7 mouse cellular contexts compared by ENCODE assay signal in the genomic region with DNA sequence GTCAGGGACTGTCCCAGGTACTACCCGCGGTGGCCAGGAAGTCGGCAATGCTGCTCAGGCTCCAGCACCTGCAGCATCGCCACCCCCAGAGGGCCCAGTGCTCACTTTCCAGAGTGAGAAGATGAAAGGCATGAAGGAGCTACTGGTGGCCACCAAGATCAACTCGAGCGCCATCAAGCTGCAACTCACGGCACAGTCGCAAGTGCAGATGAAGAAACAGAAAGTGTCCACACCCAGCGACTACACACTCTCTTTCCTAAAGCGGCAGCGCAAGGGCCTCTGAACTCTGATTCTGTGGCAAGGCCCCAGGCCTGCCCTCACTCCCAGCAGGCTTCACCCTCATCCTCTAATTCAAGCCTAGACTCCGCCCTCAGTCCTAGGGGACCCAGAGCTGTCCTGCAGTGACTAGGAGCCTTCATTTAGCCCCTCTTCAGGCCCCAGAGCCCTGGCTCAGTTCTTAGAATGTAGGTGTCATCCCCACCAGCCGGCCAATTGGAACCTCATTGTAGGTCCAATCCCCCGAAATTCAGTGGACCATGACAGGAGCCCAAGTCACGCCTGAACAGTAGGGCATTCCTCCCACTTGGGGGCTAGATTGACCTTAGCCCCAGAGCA. TPM values are rescaled to one million over a fixed set of nuclear protein-coding genes. Genes with fewer than 3 reads are reported as not detected.
A peak's percentile ranks its signal among the peaks of the same experiment; 100 is the strongest.
DNase-seq lines count a peak whose midpoint lies in the region; ATAC-seq and TF ChIP-seq lines count a peak whose summit lies in the region.

No protein-coding gene starts in this region.

- H3K27me3 ChIP-seq in E14TG2a.4 (ENCODE audit: insufficient read depth, low read length), result peaks cover 14% of the 10 kb centered on the region; the same call in 1 of the 2 replicates
- no peaks in the 10 kb centered on the region for H3K27me3 ChIP-seq in limb, embryonic 15.5 days
- no peaks in the 10 kb centered on the region for H3K27me3 ChIP-seq in midbrain, postnatal 0 days (ENCODE audit: insufficient read depth, low read length)

- peak overlapping the region; percentile 90; the same call in 1 of the 2 replicates for H3K4me2 ChIP-seq in limb, embryonic 15.5 days
- no peak overlapping the region; the same call in 1 of the 2 replicates for H3K4me2 ChIP-seq in midbrain, postnatal 0 days (ENCODE audit: low read depth, low read length, poor library complexity, severe bottlenecking)

- peak overlapping the region; percentile 87 for H3K4me3 ChIP-seq in E14TG2a.4 (replicated peaks; ENCODE audit: low read length)
- H3K4me3 ChIP-seq in limb, embryonic 15.5 days, result no peak overlapping the region
- no peak overlapping the region for H3K4me3 ChIP-seq in midbrain, postnatal 0 days (ENCODE audit: low read depth, low read length)

- no peaks in the 10 kb centered on the region for H3K9me3 ChIP-seq in E14TG2a.4 (ENCODE audit: low read length)
- no peaks in the 10 kb centered on the region for H3K9me3 ChIP-seq in limb, embryonic 15.5 days
- H3K9me3 ChIP-seq in midbrain, postnatal 0 days (ENCODE audit: low read length), result no peaks in the 10 kb centered on the region

- 73% methylated on average over 15 of the region's 15 CpGs for WGBS in limb, embryonic 15.5 days
- 61% methylated on average over 15 of the region's 15 CpGs for WGBS in midbrain, postnatal 0 days

- peak; percentile 20; the same call in 1 of the 2 replicates for TF ChIP-seq CTCF in E14TG2a.4 (conservative IDR thresholded peaks at IDR 0.05; ENCODE audit: low read length)
- peak; percentile 48 for TF ChIP-seq CTCF in midbrain, postnatal 0 days (IDR thresholded peaks at IDR 0.05)

- no peak for DNase-seq in midbrain, postnatal 0 days (ENCODE audit: low spot score)
- no peak for DNase-seq in ovary, postnatal 10 days (ENCODE audit: low spot score)
- DNase-seq in retina, postnatal 1 day, result no peak

- peaks cover 83% of the 10 kb centered on the region for H3K4me1 ChIP-seq in E14TG2a.4 (replicated peaks; ENCODE audit: low read depth, low read length)
- H3K4me1 ChIP-seq in limb, embryonic 15.5 days, result peaks cover 48% of the 10 kb centered on the region
- H3K4me1 ChIP-seq in midbrain, postnatal 0 days (ENCODE audit: insufficient read depth, low read length), result peaks cover 11% of the 10 kb centered on the region

- no peak overlapping the region for H3K9ac ChIP-seq in limb, embryonic 15.5 days
- H3K9ac ChIP-seq in midbrain, postnatal 0 days (replicated peaks; ENCODE audit: low read length, poor library complexity, severe bottlenecking), result no peak overlapping the region

- H3K27ac ChIP-seq in limb, embryonic 15.5 days, result no peak overlapping the region
- no peak overlapping the region for H3K27ac ChIP-seq in midbrain, postnatal 0 days (ENCODE audit: low read depth, low read length)

- peak; percentile 66 for ATAC-seq in activated CD4-positive, CD25-positive, alpha-beta regulatory T cell, adult 4 months
- peak; percentile 43 to 50 for ATAC-seq in hematopoietic stem cell, adult 5-6 weeks (replicated peaks in 1 of 2; ENCODE audit: insufficient read depth in 1 of 2, low FRiP score in 2 of 2, low TSS enrichment in 1 of 2, low read depth in 1 of 2, poor library complexity in 2 of 2, severe bottlenecking in 2 of 2)
- no peak for ATAC-seq in limb, embryonic 15.5 days (ENCODE audit: insufficient number of reproducible peaks, low FRiP score, low TSS enrichment, low read depth)
- no peak for ATAC-seq in midbrain, postnatal 0 days (ENCODE audit: low FRiP score)

- peaks cover 60% of the 10 kb centered on the region for H3K36me3 ChIP-seq in E14TG2a.4 (ENCODE audit: insufficient read depth, low read length)
- peaks cover 64% of the 10 kb centered on the region for H3K36me3 ChIP-seq in limb, embryonic 15.5 days
- H3K36me3 ChIP-seq in midbrain, postnatal 0 days (ENCODE audit: insufficient read depth, low read length), result peaks cover 53% of the 10 kb centered on the region

RNA-seq across cellular contexts. Expression of gene Map4k2, which starts 0.9 kb away (rescaled TPM):
- 100 to 1,000 TPM in 1 of 2 experiments, 10 to 100 TPM in 1; 82.0 to 116 TPM for polyA plus RNA-seq in activated CD4-positive, CD25-positive, alpha-beta regulatory T cell, adult 4 months (2017; shearing (Covaris generic))
- total RNA-seq in hematopoietic stem cell, adult 5-6 weeks (2017), result 71.5 and 88.1 TPM in 2 replicates
- 14.6 and 16.2 TPM in 2 replicates for polyA plus RNA-seq in limb, embryonic 15.5 days (2015; fragmentation: Nextera tagmentation; extraction: Ambion mirVana)
- total RNA-seq in midbrain, postnatal 0 days (2014; rRNA removed), result 70.6 and 86.8 TPM in 2 replicates
- 18.1 TPM in 2 replicates for polyA plus RNA-seq in midbrain, postnatal 0 days (2015; fragmentation: Nextera tagmentation; extraction: Ambion mirVana)

RNA-seq across cellular contexts. Expression of gene Men1, which starts 5.2 kb away (rescaled TPM):
- polyA plus RNA-seq in activated CD4-positive, CD25-positive, alpha-beta regulatory T cell, adult 4 months (2017; shearing (Covaris generic)), result 10 to 100 TPM; 13.9 to 19.1 TPM
- 26.4 and 31.8 TPM in 2 replicates for total RNA-seq in hematopoietic stem cell, adult 5-6 weeks (2017)
- 81.5 and 81.7 TPM in 2 replicates for polyA plus RNA-seq in limb, embryonic 15.5 days (2015; fragmentation: Nextera tagmentation; extraction: Ambion mirVana)
- 59.6 and 85.6 TPM in 2 replicates for total RNA-seq in midbrain, postnatal 0 days (2014; rRNA removed)
- 56.8 and 60.6 TPM in 2 replicates for polyA plus RNA-seq in midbrain, postnatal 0 days (2015; fragmentation: Nextera tagmentation; extraction: Ambion mirVana)

RNA-seq across cellular contexts. Expression of gene Sf1, which starts 23.5 kb away (rescaled TPM):
- polyA plus RNA-seq in activated CD4-positive, CD25-positive, alpha-beta regulatory T cell, adult 4 months (2017; shearing (Covaris generic)), result 10 to 100 TPM; 47.6 to 48.6 TPM
- 298 and 325 TPM in 2 replicates for total RNA-seq in hematopoietic stem cell, adult 5-6 weeks (2017)
- polyA plus RNA-seq in limb, embryonic 15.5 days (2015; fragmentation: Nextera tagmentation; extraction: Ambion mirVana), result 115 TPM in 2 replicates
- total RNA-seq in midbrain, postnatal 0 days (2014; rRNA removed), result 70.5 and 92.2 TPM in 2 replicates
- 90.2 and 95.5 TPM in 2 replicates for polyA plus RNA-seq in midbrain, postnatal 0 days (2015; fragmentation: Nextera tagmentation; extraction: Ambion mirVana)

RNA-seq across cellular contexts. Expression of gene Cdc42bpg, which starts 33.7 kb away (rescaled TPM):
- polyA plus RNA-seq in activated CD4-positive, CD25-positive, alpha-beta regulatory T cell, adult 4 months (2017; shearing (Covaris generic)), result under 1 TPM; 0.11 to 0.17 TPM
- 2.9 and 4.3 TPM in 2 replicates for total RNA-seq in hematopoietic stem cell, adult 5-6 weeks (2017)
- 1.4 and 2.0 TPM in 2 replicates for polyA plus RNA-seq in limb, embryonic 15.5 days (2015; fragmentation: Nextera tagmentation; extraction: Ambion mirVana)
- 4.8 and 5.4 TPM in 2 replicates for total RNA-seq in midbrain, postnatal 0 days (2014; rRNA removed)
- 0.20 and 0.67 TPM in 2 replicates for polyA plus RNA-seq in midbrain, postnatal 0 days (2015; fragmentation: Nextera tagmentation; extraction: Ambion mirVana)

RNA-seq across cellular contexts. Expression of gene Pygm, which starts 44.2 kb away (rescaled TPM):
- polyA plus RNA-seq in activated CD4-positive, CD25-positive, alpha-beta regulatory T cell, adult 4 months (2017; shearing (Covaris generic)), result 1 to 10 TPM; 3.7 to 8.0 TPM
- total RNA-seq in hematopoietic stem cell, adult 5-6 weeks (2017), result 6.7 and 9.9 TPM in 2 replicates
- polyA plus RNA-seq in limb, embryonic 15.5 days (2015; fragmentation: Nextera tagmentation; extraction: Ambion mirVana), result 23.4 and 89.0 TPM in 2 replicates
- total RNA-seq in midbrain, postnatal 0 days (2014; rRNA removed), result 16.4 and 25.8 TPM in 2 replicates
- polyA plus RNA-seq in midbrain, postnatal 0 days (2015; fragmentation: Nextera tagmentation; extraction: Ambion mirVana), result 11.7 and 13.2 TPM in 2 replicates

Comparison
In these comparisons a context has a peak if more than half of its experiments do, and no peak if none do; other contexts are left out.
1. ATAC-seq: peak in activated CD4-positive, CD25-positive, alpha-beta regulatory T cell, adult 4 months (single experiment) and hematopoietic stem cell, adult 5-6 weeks (2 of 2); none in limb, embryonic 15.5 days (single experiment) and midbrain, postnatal 0 days (single experiment).